Mouse (Mus musculus) bone marrow macrophage, adult 2 months (primary cell): ENCODE data around the gene Dck. TPM values are rescaled to one million over a fixed set of nuclear protein-coding genes. Genes with fewer than 3 reads are reported as not detected.

ENCODE experiments used
- H3K27ac ChIP-seq: 2 replicates; pipeline ENCODE4 v1.5.1; 2012; ENCODE audit warnings: low read depth, low read length; ENCODE audit not compliant: insufficient read depth
- H3K4me1 ChIP-seq: 2 replicates; pipeline ENCODE4 v1.6.1; 2012; ENCODE audit warnings: low read length; ENCODE audit not compliant: control insufficient read depth, insufficient read depth
- H3K4me3 ChIP-seq: 2 replicates; pipeline ENCODE4 v1.5.1; 2012; ENCODE audit warnings: mild to moderate bottlenecking, low read length, moderate library complexity; ENCODE audit not compliant: insufficient read depth
- CTCF ChIP-seq: IDR thresholded peaks from 2 replicates; pipeline ENCODE4 v1.5.1; 2012; ENCODE audit warnings: low read depth, mild to moderate bottlenecking, low read length, moderate library complexity
- POLR2A ChIP-seq: IDR thresholded peaks from 2 replicates; pipeline ENCODE4 v1.6.1; 2012; ENCODE audit warnings: mild to moderate bottlenecking, low read depth, low read length, borderline replicate concordance
- polyA plus RNA-seq: library from polyadenylated mRNA; stranded (reverse); fragments of >200 nt; gene quantifications from 2 replicates; pipeline ENCODE4 v1.2.4, GENCODE M21; 2012; ENCODE audit not compliant: missing spikeins, insufficient read depth, insufficient read length

The Dck gene
- polyA plus RNA-seq, 1 experiment, result 100 TPM

DNA sequence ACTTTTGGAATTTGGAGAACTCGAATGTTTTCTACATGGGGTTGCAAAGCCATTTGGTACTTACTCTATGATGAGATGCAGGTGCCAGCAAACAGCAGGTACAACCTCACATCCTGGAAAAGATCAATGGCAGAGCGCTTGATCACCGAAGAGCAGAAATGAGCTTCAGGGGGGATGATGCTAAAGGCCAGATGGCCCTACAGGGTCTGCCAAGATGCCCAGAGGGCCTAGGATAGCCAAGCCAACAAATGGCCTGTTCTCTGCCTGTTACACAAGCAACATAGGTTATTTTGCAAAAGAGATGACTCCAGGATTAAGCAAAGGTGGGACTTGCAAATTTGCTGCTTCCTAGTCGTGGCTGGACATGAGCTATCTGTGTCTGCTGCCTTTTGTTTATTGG lies 49.8 kb downstream of the Dck start:
- Histone ChIP-seq H3K27ac (no peak overlapping the region), H3K4me1 (no peaks in the 10 kb centered on the region), H3K4me3 (no peak overlapping the region)
- TF ChIP-seq POLR2A (no peak), CTCF (no peak)

- H3K4me3 ChIP-seq, result no peak overlapping the region
- TF ChIP-seq POLR2A, result no peak
- no peak for TF ChIP-seq CTCF
- H3K27ac ChIP-seq, result no peak overlapping the region
- H3K4me1 ChIP-seq, result no peaks in the 10 kb centered on the region
These were observed 56.7 kb downstream of the Dck start for GRCm38 (mm10) chr5:88821542-88821941.

DNA sequence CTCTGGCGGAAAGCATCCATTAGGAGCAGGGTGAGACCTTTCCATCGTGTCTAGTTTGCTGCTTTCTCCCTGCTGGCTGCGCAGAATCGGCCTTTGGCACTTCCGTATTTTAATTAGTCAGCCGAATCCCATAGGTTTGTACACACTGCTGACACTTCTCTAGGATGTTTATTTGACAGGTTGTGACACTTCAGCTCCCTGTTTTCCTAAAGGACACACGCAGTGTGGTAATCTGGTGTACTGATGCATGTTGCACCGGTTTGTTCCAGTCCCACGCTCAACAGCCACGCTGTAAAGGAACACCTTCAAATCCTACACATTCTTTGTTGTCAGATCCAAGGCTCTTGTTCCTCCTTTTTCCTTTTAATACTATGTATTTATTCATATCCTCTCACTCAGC lies 60.0 kb downstream of the Dck start:
- Histone ChIP-seq H3K27ac (no peak overlapping the region), H3K4me1 (no peaks in the 10 kb centered on the region), H3K4me3 (no peak overlapping the region)
- TF ChIP-seq POLR2A (no peak), CTCF (no peak)

- no peak overlapping the region for H3K27ac ChIP-seq
- peaks cover 7% of the 10 kb centered on the region for H3K4me1 ChIP-seq
- no peak overlapping the region for H3K4me3 ChIP-seq
- TF ChIP-seq CTCF (no peak), POLR2A (no peak)
These were observed 65.2 kb downstream of the Dck start for GRCm38 (mm10) chr5:88829835-88830571.

DNA sequence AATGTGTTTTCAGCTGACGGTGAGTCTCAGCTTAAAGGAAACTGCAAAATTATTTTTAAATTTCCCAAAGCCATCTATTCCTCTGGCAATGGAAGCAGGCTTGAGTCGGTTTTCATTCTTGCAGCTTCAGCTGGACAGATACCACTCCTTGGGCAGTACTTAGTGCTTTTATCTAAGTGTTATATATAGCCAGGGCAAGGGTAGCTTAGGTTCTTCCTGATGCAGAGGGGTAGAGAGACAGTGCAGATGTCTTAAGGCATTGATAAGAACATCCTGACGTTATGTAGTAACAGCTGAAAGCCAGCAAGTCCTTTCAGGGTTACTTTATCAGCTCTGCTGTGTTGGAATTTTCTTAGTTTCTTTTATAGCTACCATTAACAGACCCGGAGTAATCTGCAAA lies 66.1 kb downstream of the Dck start:
- Histone ChIP-seq H3K4me1 (peaks cover 7% of the 10 kb centered on the region), H3K27ac (no peak overlapping the region), H3K4me3 (no peak overlapping the region)
- no peak for TF ChIP-seq POLR2A
- no peak for TF ChIP-seq CTCF

DNA sequence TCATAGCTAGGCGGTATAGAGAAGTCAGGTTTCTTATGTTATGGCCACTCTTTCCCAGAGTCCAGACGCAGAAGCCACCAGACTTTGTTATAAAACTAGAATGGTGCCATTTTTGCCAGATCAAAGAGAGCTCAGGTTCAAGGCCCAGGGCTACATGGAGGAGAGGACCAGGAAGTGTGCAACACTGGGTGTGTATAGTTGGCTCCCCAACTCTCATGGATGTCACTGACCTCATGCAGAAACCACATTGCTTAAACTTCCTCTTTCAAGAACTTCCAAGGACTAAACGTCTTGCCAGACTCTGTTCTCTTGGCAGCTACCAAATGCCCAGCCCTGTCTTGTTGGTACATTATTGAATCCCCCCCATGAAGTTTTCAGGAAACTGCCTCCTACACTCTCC lies 67.1 kb downstream of the Dck start:
- Histone ChIP-seq H3K27ac (no peak overlapping the region), H3K4me1 (peaks cover 7% of the 10 kb centered on the region), H3K4me3 (no peak overlapping the region)
- TF ChIP-seq POLR2A (no peak), CTCF (no peak)

Other genes with a start within 250 kb of the Dck start
- 0.40 TPM in 1 of 2 replicates, not detected in the other for gene Jchain, start 237.1 kb upstream of the Dck start, polyA plus RNA-seq
- 87.5 and 105 TPM in 2 replicates for gene Utp3, start 210.5 kb upstream of the Dck start, polyA plus RNA-seq
- 38.1 and 41.2 TPM in 2 replicates for gene Rufy3, start 200.0 kb upstream of the Dck start, polyA plus RNA-seq
- gene Grsf1, start 88.8 kb upstream of the Dck start, polyA plus RNA-seq, result 61.4 and 64.5 TPM in 2 replicates
- gene Mob1b, start 44.1 kb upstream of the Dck start, polyA plus RNA-seq, result 24.1 and 24.8 TPM in 2 replicates
- 0.09 TPM in 1 of 2 replicates, not detected in the other for gene Slc4a4, start 121.8 kb downstream of the Dck start, polyA plus RNA-seq